Mouse (Mus musculus) testis, adult 2 months (tissue): ENCODE measurements around the gene Zc3h14. TPM values are rescaled to one million over a fixed set of nuclear protein-coding genes. Genes with fewer than 3 reads are reported as not detected.

Experiments used
- H3K27ac ChIP-seq: fragments of 200-500 bp; 2 replicates; pipeline ENCODE4 v1.5.1; 2012; ENCODE audit warnings: low read depth, low read length; ENCODE audit not compliant: control insufficient read depth, insufficient read depth
- H3K27me3 ChIP-seq: fragments of 200-500 bp; 2 replicates; pipeline ENCODE4 v1.6.1; 2012; ENCODE audit warnings: mild to moderate bottlenecking, low read length, moderate library complexity; ENCODE audit not compliant: control insufficient read depth, insufficient read depth
- H3K36me3 ChIP-seq: fragments of 200-500 bp; 2 replicates; pipeline ENCODE4 v1.6.1; 2012; ENCODE audit warnings: mild to moderate bottlenecking, low read length; ENCODE audit not compliant: control insufficient read depth, insufficient read depth
- H3K4me1 ChIP-seq: fragments of 200-500 bp; 2 replicates; pipeline ENCODE4 v1.6.1; 2012; ENCODE audit warnings: low read length; ENCODE audit not compliant: control insufficient read depth, insufficient read depth
- H3K4me3 ChIP-seq: fragments of 200-500 bp; 2 replicates; pipeline ENCODE4 v1.5.1; 2012; ENCODE audit warnings: low read depth, mild to moderate bottlenecking, low read length, moderate library complexity, mixed read lengths; ENCODE audit not compliant: control insufficient read depth
- CTCF ChIP-seq: fragments of 200-500 bp; IDR thresholded peaks from 2 replicates; pipeline ENCODE4 v1.5.1; 2012; ENCODE audit warnings: low read depth, mild to moderate bottlenecking, inconsistent platforms, low read length, moderate library complexity; ENCODE audit not compliant: control insufficient read depth, insufficient read depth, insufficient replicate concordance
- POLR2A ChIP-seq: fragments of 200-500 bp; IDR thresholded peaks from 2 replicates; pipeline ENCODE4 v1.6.1; 2012; ENCODE audit warnings: low read depth, mild to moderate bottlenecking, inconsistent platforms, low read length, moderate library complexity; ENCODE audit not compliant: control insufficient read depth
- polyA plus RNA-seq: library from polyadenylated mRNA; depleted of rRNA; stranded (reverse); fragments of >200 nt; gene quantifications from 2 replicates; pipeline ENCODE4 v1.2.3, GENCODE M21; 2012; rRNA removed

The Zc3h14 gene
- polyA plus RNA-seq, 1 experiment: 309 TPM

DNA sequence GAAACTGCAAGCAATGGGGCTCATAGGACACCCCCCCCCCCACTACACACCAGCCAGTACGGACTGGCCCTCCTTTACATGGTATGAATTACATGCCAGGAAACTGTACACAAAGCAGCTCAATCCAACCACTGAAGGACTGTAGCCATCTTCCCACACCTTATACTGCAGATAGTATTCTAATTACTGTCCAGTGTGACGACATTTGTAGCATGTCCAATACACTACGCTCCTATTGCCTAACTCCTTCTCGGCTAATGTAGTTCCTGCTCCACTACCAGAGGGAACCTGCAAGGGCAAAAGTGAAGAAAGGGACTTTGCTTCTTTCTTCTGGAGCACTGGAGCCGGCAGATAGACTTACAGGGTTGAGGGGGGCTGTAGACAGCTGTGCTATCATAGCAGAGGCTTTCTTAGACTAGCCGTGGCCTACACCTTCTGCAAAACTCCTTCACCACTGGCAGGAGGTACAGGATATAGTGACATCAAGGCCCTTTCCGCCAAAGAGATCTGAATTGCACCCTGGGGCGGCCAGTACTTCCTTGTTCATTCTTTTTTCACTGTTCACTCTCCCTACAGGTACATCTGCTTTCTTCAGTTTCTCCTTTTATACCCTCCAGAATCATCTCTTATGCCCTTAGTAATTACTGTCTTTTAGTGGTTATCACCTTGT lies 86.3 kb downstream of the Zc3h14 start:
- no peak overlapping the region for H3K27ac ChIP-seq
- H3K36me3 ChIP-seq: no peaks in the 10 kb centered on the region
- TF ChIP-seq CTCF: no peak
- TF ChIP-seq POLR2A: no peak
- H3K4me1 ChIP-seq: no peaks in the 10 kb centered on the region
- no peaks in the 10 kb centered on the region for H3K27me3 ChIP-seq
- H3K4me3 ChIP-seq: no peak overlapping the region

DNA sequence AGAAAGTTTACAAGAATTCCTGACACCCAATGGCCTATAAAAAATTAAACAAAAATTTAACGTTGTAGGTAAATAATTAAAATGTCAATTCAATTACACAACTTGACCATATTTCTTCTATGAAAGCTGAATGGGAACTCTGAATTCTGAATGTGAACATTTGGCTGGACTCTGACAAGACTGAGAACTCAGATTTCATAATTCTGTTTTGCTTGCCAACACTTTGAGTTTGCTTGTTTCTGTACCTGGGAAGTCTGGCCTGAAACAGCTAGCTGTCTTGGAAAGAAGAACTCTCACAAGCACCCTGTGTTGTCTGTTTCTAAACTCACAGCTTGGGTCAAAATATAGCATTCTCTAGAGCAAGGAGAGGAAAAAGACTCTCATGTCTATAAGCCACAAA lies 87.1 kb downstream of the Zc3h14 start:
- no peaks in the 10 kb centered on the region for H3K27me3 ChIP-seq
- H3K36me3 ChIP-seq: no peaks in the 10 kb centered on the region
- no peaks in the 10 kb centered on the region for H3K4me1 ChIP-seq
- H3K4me3 ChIP-seq: no peak overlapping the region
- H3K27ac ChIP-seq: no peak overlapping the region
- TF ChIP-seq POLR2A: no peak
- no peak for TF ChIP-seq CTCF

DNA sequence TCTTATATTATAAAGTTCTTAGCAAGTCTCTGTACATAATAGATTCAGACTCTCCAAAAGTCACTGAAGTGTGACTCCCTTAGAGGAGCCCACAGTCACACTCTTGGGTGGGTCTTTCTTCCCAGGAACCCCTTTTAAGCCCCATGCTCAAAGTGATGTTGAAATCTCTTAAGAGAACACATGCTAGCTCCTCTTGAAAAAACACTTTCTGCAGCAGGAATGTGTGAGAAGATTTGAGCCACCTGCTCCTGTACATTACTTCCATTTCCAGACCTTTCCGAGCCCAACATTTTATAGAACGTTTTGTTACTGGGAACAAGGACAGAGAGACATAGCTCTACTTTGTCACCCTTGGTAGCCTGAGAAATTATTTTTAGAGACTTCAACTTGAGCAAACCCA lies 88.1 kb downstream of the Zc3h14 start:
- no peaks in the 10 kb centered on the region for H3K27me3 ChIP-seq
- H3K4me3 ChIP-seq: no peak overlapping the region
- H3K4me1 ChIP-seq: no peaks in the 10 kb centered on the region
- TF ChIP-seq CTCF (no peak), POLR2A (no peak)
- no peak overlapping the region for H3K27ac ChIP-seq
- H3K36me3 ChIP-seq: no peaks in the 10 kb centered on the region

DNA sequence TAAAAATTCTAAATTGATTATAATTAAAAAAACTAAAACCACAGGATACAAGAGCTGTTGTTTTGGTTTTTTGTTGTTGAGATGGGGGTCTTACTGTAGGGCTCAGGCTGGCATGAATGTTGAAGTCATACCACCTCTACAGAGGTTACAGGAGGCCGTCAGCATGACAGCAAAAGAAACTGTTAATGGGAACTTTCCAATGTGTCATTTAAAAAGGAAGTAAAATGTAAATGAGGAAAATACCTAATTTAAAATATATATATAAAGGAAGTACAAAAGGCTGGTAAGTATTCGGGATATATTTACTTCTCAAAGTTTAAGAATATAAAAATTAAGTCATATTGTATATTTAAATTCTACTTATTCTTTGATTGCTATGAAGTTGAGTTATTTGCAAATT lies 88.7 kb downstream of the Zc3h14 start:
- Histone ChIP-seq H3K4me3 (no peak overlapping the region), H3K27me3 (no peaks in the 10 kb centered on the region), H3K36me3 (no peaks in the 10 kb centered on the region), H3K4me1 (no peaks in the 10 kb centered on the region), H3K27ac (no peak overlapping the region)
- TF ChIP-seq CTCF (no peak), POLR2A (no peak)

Other genes starting within 250 kb of the Zc3h14 start
- 0.14 and 1.5 TPM in 2 replicates for gene Kcnk10, start 168.7 kb upstream of the Zc3h14 start, polyA plus RNA-seq
- gene Spata7, start 118.8 kb upstream of the Zc3h14 start, polyA plus RNA-seq: 214 and 215 TPM in 2 replicates
- 10.9 TPM in 2 replicates for gene Ptpn21, start 9.6 kb upstream of the Zc3h14 start, polyA plus RNA-seq
- gene Eml5, start 154.5 kb downstream of the Zc3h14 start, polyA plus RNA-seq: 6.5 and 6.6 TPM in 2 replicates
- gene Ttc8, start 173.6 kb downstream of the Zc3h14 start, polyA plus RNA-seq: 17.6 and 20.6 TPM in 2 replicates